Mouse (Mus musculus) liver, embryonic 11.5 days (tissue): Measurements from ENCODE around the gene Galns. TPM values are rescaled to one million over a fixed set of nuclear protein-coding genes. Genes with fewer than 3 reads are reported as not detected.

Experiments used
- ATAC-seq: fragments of 200-750 bp; cut with Nextera tagmentation; replicated peaks from 2 replicates; pipeline ENCODE4 v1.8.0; 2017; ENCODE audit warnings: moderate number of reproducible peaks, mild to moderate bottlenecking, moderate TSS enrichment, moderate library complexity; ENCODE audit not compliant: low FRiP score
- DNase-seq: peaks from one replicate; pipeline ENCODE4 v3.0.0-alpha.2; 2017; ENCODE audit warnings: low spot score
- H3K27ac ChIP-seq: fragments of 300-500 bp; sonication (generic); 2 replicates; pipeline ENCODE4 v1.5.1; 2014; ENCODE audit warnings: mild to moderate bottlenecking, low read depth, low read length, control low read depth
- H3K27me3 ChIP-seq: fragments of 300-500 bp; sonication (generic); replicated peaks from 2 replicates; pipeline ENCODE4 v1.6.1; 2014; ENCODE audit warnings: low read length, mixed read lengths; ENCODE audit not compliant: control insufficient read depth, insufficient read depth
- H3K36me3 ChIP-seq: fragments of 300-500 bp; sonication (generic); 2 replicates; pipeline ENCODE4 v1.6.1; 2014; ENCODE audit warnings: mild to moderate bottlenecking, low read length, moderate library complexity, mixed read lengths; ENCODE audit not compliant: control insufficient read depth, insufficient read depth
- H3K4me1 ChIP-seq: fragments of 300-500 bp; sonication (generic); replicated peaks from 2 replicates; pipeline ENCODE4 v1.6.1; 2014; ENCODE audit warnings: low read length, mixed read lengths; ENCODE audit not compliant: control insufficient read depth, insufficient read depth
- H3K4me2 ChIP-seq: fragments of 300-500 bp; sonication (generic); 2 replicates; pipeline ENCODE4 v1.6.1; 2014; ENCODE audit warnings: mild to moderate bottlenecking, control low read depth, moderate library complexity
- H3K4me3 ChIP-seq: fragments of 300-500 bp; sonication (generic); 2 replicates; pipeline ENCODE4 v1.5.1; 2014; ENCODE audit warnings: low read depth, low read length, control low read depth
- H3K9ac ChIP-seq: fragments of 300-500 bp; sonication (generic); 2 replicates; pipeline ENCODE4 v1.6.1; 2014; ENCODE audit warnings: low read depth, low read length, control low read depth
- H3K9me3 ChIP-seq: fragments of 300-500 bp; sonication (generic); 2 replicates; pipeline ENCODE4 v1.6.1; 2016; ENCODE audit warnings: low read length, inconsistent platforms, mixed read lengths; ENCODE audit not compliant: control insufficient read depth
- WGBS: fragments of 180-500 bp; shearing (Covaris S2); extraction: QIAGEN DNeasy Blood & Tissue Kit; methylation state at CpG from one replicate; pipeline ENCODE4 v1.1.7; 2014; 5-methylcytosine and 5-hydroxymethylcytosine counted together
- polyA plus RNA-seq: library from polyadenylated mRNA; unstranded; fragments of >200 nt; fragmentation: Nextera tagmentation; extraction: Ambion mirVana; gene quantifications from 2 replicates; pipeline ENCODE4 v1.2.1, GENCODE M21; 2014

Gene Galns
- polyA plus RNA-seq, 1 experiment from 2014 or later = 6.6 TPM

- 94% methylated on average over 11 of the region's 11 CpGs for WGBS
- no peak overlapping the region for H3K27ac ChIP-seq
- H3K4me3 ChIP-seq = no peak overlapping the region
- no peaks in the 10 kb centered on the region for H3K9me3 ChIP-seq
- no peak for DNase-seq
- H3K27me3 ChIP-seq = no peaks in the 10 kb centered on the region
- no peak for ATAC-seq
- no peak overlapping the region for H3K9ac ChIP-seq
- H3K36me3 ChIP-seq = peaks cover 41% of the 10 kb centered on the region
- H3K4me1 ChIP-seq = peaks cover 65% of the 10 kb centered on the region
- no peak overlapping the region for H3K4me2 ChIP-seq
Observed at GRCm38 (mm10) chr8:122571153-122571552, 40.1 kb downstream of the Galns start.

- H3K9ac ChIP-seq = no peak overlapping the region
- H3K27me3 ChIP-seq = no peaks in the 10 kb centered on the region
- H3K4me3 ChIP-seq = peak overlapping the region; percentile 99
- ATAC-seq (no peak), DNase-seq (no peak)
- H3K27ac ChIP-seq = no peak overlapping the region
- peaks cover 41% of the 10 kb centered on the region for H3K36me3 ChIP-seq
- H3K4me1 ChIP-seq = peaks cover 53% of the 10 kb centered on the region
- H3K4me2 ChIP-seq = peak overlapping the region; percentile 87
- H3K9me3 ChIP-seq = no peaks in the 10 kb centered on the region
- 96% methylated on average over 16 of the region's 16 CpGs for WGBS
Observed at GRCm38 (mm10) chr8:122569996-122570395, 41.3 kb downstream of the Galns start.

- H3K4me3 ChIP-seq = peak overlapping the region; percentile 99
- WGBS = 61% methylated on average over 9 of the region's 9 CpGs
- no peak for DNase-seq
- peaks cover 41% of the 10 kb centered on the region for H3K36me3 ChIP-seq
- H3K4me2 ChIP-seq = peak overlapping the region; percentile 87
- ATAC-seq = no peak
- H3K9me3 ChIP-seq = no peaks in the 10 kb centered on the region
- peak overlapping the region; percentile 98 for H3K27ac ChIP-seq
- peaks cover 47% of the 10 kb centered on the region for H3K4me1 ChIP-seq
- peak overlapping the region; percentile 99 for H3K9ac ChIP-seq
- H3K27me3 ChIP-seq = no peaks in the 10 kb centered on the region
Observed at GRCm38 (mm10) chr8:122569329-122569728, 41.9 kb downstream of the Galns start.

GRCm38 (mm10) chr8:122568881-122569309 lies 42.4 kb downstream of the Galns start:
- H3K4me2 ChIP-seq = peak overlapping the region; percentile 87
- DNase-seq (no peak), ATAC-seq (no peak)
- peak overlapping the region; percentile 99 for H3K9ac ChIP-seq
- WGBS = 13% methylated on average over 10 of the region's 10 CpGs
- H3K27me3 ChIP-seq = no peaks in the 10 kb centered on the region
- H3K36me3 ChIP-seq = peaks cover 41% of the 10 kb centered on the region
- peak overlapping the region; percentile 98 for H3K27ac ChIP-seq
- H3K9me3 ChIP-seq = no peaks in the 10 kb centered on the region
- H3K4me1 ChIP-seq = peaks cover 43% of the 10 kb centered on the region
- peak overlapping the region; percentile 99 for H3K4me3 ChIP-seq

GRCm38 (mm10) chr8:122568109-122568504 lies 43.2 kb downstream of the Galns start:
- peak overlapping the region; percentile 87 for H3K4me2 ChIP-seq
- WGBS = under 1% methylated on average over 34 of the region's 34 CpGs
- peak overlapping the region; percentile 99 for H3K4me3 ChIP-seq
- H3K9me3 ChIP-seq = no peaks in the 10 kb centered on the region
- peaks cover 37% of the 10 kb centered on the region for H3K4me1 ChIP-seq
- peak; percentile 19 for ATAC-seq
- H3K27ac ChIP-seq = peak overlapping the region; percentile 98
- peak overlapping the region; percentile 99 for H3K9ac ChIP-seq
- H3K36me3 ChIP-seq = peaks cover 41% of the 10 kb centered on the region
- no peaks in the 10 kb centered on the region for H3K27me3 ChIP-seq
- no peak for DNase-seq

- WGBS = under 1% methylated on average over 62 of the region's 62 CpGs
- H3K9me3 ChIP-seq = no peaks in the 10 kb centered on the region
- peak within 1 kb of the TSS; percentile 99 for H3K4me3 ChIP-seq
- DNase-seq (peak; percentile 98), ATAC-seq (peak; percentile 93)
- H3K9ac ChIP-seq = peak within 1 kb of the TSS; percentile 99
- peaks cover 32% of the 10 kb centered on the region for H3K4me1 ChIP-seq
- peaks cover 35% of the 10 kb centered on the region for H3K36me3 ChIP-seq
- peak within 1 kb of the TSS; percentile 87 for H3K4me2 ChIP-seq
- no peaks in the 10 kb centered on the region for H3K27me3 ChIP-seq
- peak within 1 kb of the TSS; percentile 98 for H3K27ac ChIP-seq
Observed at GRCm38 (mm10) chr8:122567361-122568108, 43.7 kb downstream of the Galns start, which contains the start of gene Cdt1. Gene Cdt1 (plus strand): TSS chr8:122568015.

- ATAC-seq (no peak), DNase-seq (no peak)
- peaks cover 28% of the 10 kb centered on the region for H3K4me1 ChIP-seq
- H3K4me2 ChIP-seq = peak overlapping the region; percentile 87
- peak overlapping the region; percentile 98 for H3K27ac ChIP-seq
- H3K9me3 ChIP-seq = no peaks in the 10 kb centered on the region
- H3K36me3 ChIP-seq = peaks cover 27% of the 10 kb centered on the region
- peak overlapping the region; percentile 99 for H3K4me3 ChIP-seq
- WGBS = 22% methylated on average over 6 of the region's 6 CpGs
- H3K27me3 ChIP-seq = no peaks in the 10 kb centered on the region
- peak overlapping the region; percentile 99 for H3K9ac ChIP-seq
Observed at GRCm38 (mm10) chr8:122566766-122567165, 44.5 kb downstream of the Galns start.

GRCm38 (mm10) chr8:122564363-122565352 lies 46.6 kb downstream of the Galns start:
- H3K4me3 ChIP-seq = no peak overlapping the region
- 71% methylated on average over 25 of the region's 25 CpGs for WGBS
- H3K9ac ChIP-seq = no peak overlapping the region
- peaks cover 23% of the 10 kb centered on the region for H3K4me1 ChIP-seq
- no peaks in the 10 kb centered on the region for H3K27me3 ChIP-seq
- ATAC-seq (no peak), DNase-seq (no peak)
- H3K36me3 ChIP-seq = peaks cover 6% of the 10 kb centered on the region; the same call in 1 of the 2 replicates
- H3K27ac ChIP-seq = no peak overlapping the region
- H3K4me2 ChIP-seq = no peak overlapping the region
- H3K9me3 ChIP-seq = no peaks in the 10 kb centered on the region
